Mouse (Mus musculus): Measurements from ENCODE around the gene Fry. TPM values are rescaled to one million over a fixed set of nuclear protein-coding genes. Genes with fewer than 3 reads are reported as not detected.
A peak's percentile ranks its signal among the peaks of the same experiment; 100 is the strongest.

The Fry gene
- polyA plus RNA-seq, 1 experiment from 2014 or later, result 15.2 TPM

DNA sequence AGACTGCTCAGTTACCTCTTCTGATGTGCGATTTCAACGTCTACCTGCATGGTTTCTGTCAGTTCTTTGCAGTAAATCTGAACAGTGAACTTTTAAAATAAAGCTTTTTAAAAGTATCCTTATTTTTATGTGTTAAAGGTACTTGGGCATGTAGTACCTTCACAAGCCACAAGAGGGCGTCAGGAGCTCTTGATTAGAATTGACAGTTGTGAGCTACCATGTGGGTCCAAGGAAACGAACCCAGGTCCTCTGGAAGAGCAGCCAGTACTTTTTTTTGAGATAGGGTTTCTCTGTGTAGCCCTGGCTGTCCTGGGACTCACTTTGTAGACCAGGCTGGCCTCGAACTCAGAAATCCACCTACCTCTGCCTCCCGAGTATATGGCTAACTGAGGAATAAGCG is 323.2 kb downstream of the Fry start:
- Histone ChIP-seq H3K27ac (ENCODE audit: low read length) (no peak overlapping the region), H3K9ac (replicated peaks; ENCODE audit: low read depth, low read length) (no peak overlapping the region), H3K4me1 (ENCODE audit: control insufficient read depth, insufficient read depth, low read length) (0 out of 2 replicates have a peak, but pooled peaks cover under 1% of the 10 kb centered on the region), H3K4me3 (ENCODE audit: low read depth, low read length) (no peak overlapping the region), H3K4me2 (replicated peaks; ENCODE audit: low read depth, low read length) (no peak overlapping the region), H3K36me3 (ENCODE audit: control insufficient read depth, insufficient read depth, low read length) (no peaks in the 10 kb centered on the region; the same call in 1 of the 2 replicates), H3K9me3 (ENCODE audit: control insufficient read depth, low read depth, low read length) (no peaks in the 10 kb centered on the region), H3K27me3 (ENCODE audit: control insufficient read depth, insufficient read depth, low read length) (no peaks in the 10 kb centered on the region)
- 42% methylated on average over 7 of the region's 7 CpGs for WGBS
- ATAC-seq (ENCODE audit: insufficient number of reproducible peaks, insufficient read depth, low FRiP score, low read depth), result no peak

- Histone ChIP-seq H3K27ac (ENCODE audit: low read length) (no peak overlapping the region), H3K4me2 (replicated peaks; ENCODE audit: low read depth, low read length) (no peak overlapping the region), H3K9me3 (ENCODE audit: control insufficient read depth, low read depth, low read length) (peaks cover 8% of the 10 kb centered on the region), H3K4me3 (ENCODE audit: low read depth, low read length) (no peak overlapping the region), H3K4me1 (ENCODE audit: control insufficient read depth, insufficient read depth, low read length) (no peaks in the 10 kb centered on the region), H3K9ac (replicated peaks; ENCODE audit: low read depth, low read length) (no peak overlapping the region), H3K36me3 (ENCODE audit: control insufficient read depth, insufficient read depth, low read length) (no peaks in the 10 kb centered on the region), H3K27me3 (ENCODE audit: control insufficient read depth, insufficient read depth, low read length) (no peaks in the 10 kb centered on the region)
- ATAC-seq (ENCODE audit: insufficient number of reproducible peaks, insufficient read depth, low FRiP score, low read depth), result no peak
- 84% methylated on average over 9 of the region's 9 CpGs for WGBS
Observed at GRCm38 (mm10) chr5:150451281-150452003, 333.0 kb downstream of the Fry start.

DNA sequence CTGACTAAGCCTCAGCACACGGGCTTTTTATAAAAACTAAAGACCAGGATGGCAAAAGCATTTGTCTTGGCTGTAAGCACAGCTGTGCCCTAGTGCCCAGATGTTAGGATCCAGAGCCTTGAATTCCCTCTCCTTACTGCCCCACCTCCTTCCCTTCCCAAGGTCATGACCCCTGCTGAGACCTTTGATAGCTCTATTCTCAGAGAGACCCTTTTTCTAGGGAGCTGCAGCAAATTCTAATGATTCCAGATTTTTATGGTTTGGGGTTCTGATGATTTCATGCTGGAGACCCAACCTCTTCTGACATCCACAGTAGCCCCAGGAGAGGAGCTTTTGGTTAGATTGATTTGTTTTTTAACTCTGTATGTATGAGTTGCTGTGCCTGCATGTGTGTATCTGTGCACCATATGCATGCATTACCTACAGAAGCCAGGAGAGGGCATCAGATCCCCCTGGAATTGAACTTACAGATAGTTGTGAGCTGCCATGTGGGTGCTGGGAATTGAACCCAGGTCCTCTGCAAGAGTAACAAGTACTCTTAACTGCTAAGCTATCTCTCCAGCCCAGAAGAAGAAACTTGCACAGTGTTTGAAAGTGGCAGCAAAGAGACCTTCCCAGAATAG is 333.7 kb downstream of the Fry start:
- H3K9me3 ChIP-seq (ENCODE audit: control insufficient read depth, low read depth, low read length), result peaks cover 8% of the 10 kb centered on the region
- H3K27me3 ChIP-seq (ENCODE audit: control insufficient read depth, insufficient read depth, low read length), result no peaks in the 10 kb centered on the region
- 38% methylated on average over 1 of the region's 1 CpGs for WGBS
- no peak overlapping the region for H3K9ac ChIP-seq (replicated peaks; ENCODE audit: low read depth, low read length)
- no peak overlapping the region for H3K4me3 ChIP-seq (ENCODE audit: low read depth, low read length)
- H3K36me3 ChIP-seq (ENCODE audit: control insufficient read depth, insufficient read depth, low read length), result no peaks in the 10 kb centered on the region
- no peak overlapping the region for H3K4me2 ChIP-seq (replicated peaks; ENCODE audit: low read depth, low read length)
- H3K27ac ChIP-seq (ENCODE audit: low read length), result no peak overlapping the region
- no peak for ATAC-seq (ENCODE audit: insufficient number of reproducible peaks, insufficient read depth, low FRiP score, low read depth)
- no peaks in the 10 kb centered on the region for H3K4me1 ChIP-seq (ENCODE audit: control insufficient read depth, insufficient read depth, low read length)

- no peak overlapping the region for H3K9ac ChIP-seq (replicated peaks; ENCODE audit: low read depth, low read length)
- no peak for ATAC-seq (ENCODE audit: insufficient number of reproducible peaks, insufficient read depth, low FRiP score, low read depth)
Observed at GRCm38 (mm10) chr5:150452671-150453070, 334.2 kb downstream of the Fry start.

DNA sequence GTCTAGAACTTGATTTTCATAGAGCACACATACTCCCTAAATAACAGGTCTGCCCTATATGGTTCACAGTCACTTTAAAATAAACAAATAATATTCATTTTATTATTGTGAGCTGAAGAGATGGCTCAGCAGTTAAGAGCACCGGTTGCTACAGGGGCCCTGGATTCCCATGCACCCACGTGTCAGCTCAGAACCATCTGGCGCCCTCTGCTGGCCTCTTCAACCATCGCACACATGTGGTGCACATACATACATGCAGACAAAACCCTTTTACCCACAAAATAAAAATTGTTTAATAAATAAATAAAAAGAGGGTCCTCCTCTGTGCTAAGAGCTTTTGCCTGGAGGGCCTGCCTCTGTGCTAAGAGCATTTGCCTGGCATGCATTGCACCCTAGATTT is 335.0 kb downstream of the Fry start:
- no peak overlapping the region for H3K9ac ChIP-seq (replicated peaks; ENCODE audit: low read depth, low read length)
- no peak for ATAC-seq (ENCODE audit: insufficient number of reproducible peaks, insufficient read depth, low FRiP score, low read depth)
- no peak overlapping the region for H3K27ac ChIP-seq (ENCODE audit: low read length)
- peaks cover 8% of the 10 kb centered on the region for H3K9me3 ChIP-seq (ENCODE audit: control insufficient read depth, low read depth, low read length)
- no peaks in the 10 kb centered on the region for H3K27me3 ChIP-seq (ENCODE audit: control insufficient read depth, insufficient read depth, low read length)
- no peak overlapping the region for H3K4me3 ChIP-seq (ENCODE audit: low read depth, low read length)
- no peak overlapping the region for H3K4me2 ChIP-seq (replicated peaks; ENCODE audit: low read depth, low read length)
- peaks cover 5% of the 10 kb centered on the region; the same call in 1 of the 2 replicates for H3K4me1 ChIP-seq (ENCODE audit: control insufficient read depth, insufficient read depth, low read length)
- WGBS, result 85% methylated on average over 4 of the region's 4 CpGs
- H3K36me3 ChIP-seq (ENCODE audit: control insufficient read depth, insufficient read depth, low read length), result no peaks in the 10 kb centered on the region

More at GRCm38 (mm10) chr5:150452671-150453070, 334.2 kb downstream of the Fry start:
- no peak overlapping the region for H3K4me2 ChIP-seq (replicated peaks; ENCODE audit: low read depth, low read length)
- H3K4me1 ChIP-seq (ENCODE audit: control insufficient read depth, insufficient read depth, low read length), result peaks cover 5% of the 10 kb centered on the region; the same call in 1 of the 2 replicates
- H3K36me3 ChIP-seq (ENCODE audit: control insufficient read depth, insufficient read depth, low read length), result no peaks in the 10 kb centered on the region
- no peaks in the 10 kb centered on the region for H3K27me3 ChIP-seq (ENCODE audit: control insufficient read depth, insufficient read depth, low read length)
- no peak overlapping the region for H3K27ac ChIP-seq (ENCODE audit: low read length)
- no peak overlapping the region for H3K4me3 ChIP-seq (ENCODE audit: low read depth, low read length)
- H3K9me3 ChIP-seq (ENCODE audit: control insufficient read depth, low read depth, low read length), result peaks cover 8% of the 10 kb centered on the region

- Histone ChIP-seq H3K4me3 (ENCODE audit: low read depth, low read length) (no peak overlapping the region), H3K9me3 (ENCODE audit: control insufficient read depth, low read depth, low read length) (peaks cover 8% of the 10 kb centered on the region), H3K27ac (ENCODE audit: low read length) (peak overlapping the region; percentile 27; the same call in 1 of the 2 replicates), H3K27me3 (ENCODE audit: control insufficient read depth, insufficient read depth, low read length) (no peaks in the 10 kb centered on the region), H3K4me1 (ENCODE audit: control insufficient read depth, insufficient read depth, low read length) (peaks cover 5% of the 10 kb centered on the region; the same call in 1 of the 2 replicates), H3K36me3 (ENCODE audit: control insufficient read depth, insufficient read depth, low read length) (no peaks in the 10 kb centered on the region), H3K4me2 (replicated peaks; ENCODE audit: low read depth, low read length) (no peak overlapping the region), H3K9ac (replicated peaks; ENCODE audit: low read depth, low read length) (no peak overlapping the region)
- no peak for ATAC-seq (ENCODE audit: insufficient number of reproducible peaks, insufficient read depth, low FRiP score, low read depth)
- 68% methylated on average over 17 of the region's 17 CpGs for WGBS
Observed at GRCm38 (mm10) chr5:150457165-150457903, 338.9 kb downstream of the Fry start.

- H3K27ac ChIP-seq (ENCODE audit: low read length), result peak overlapping the region; percentile 27; the same call in 1 of the 2 replicates
Observed at GRCm38 (mm10) chr5:150457904-150458739, 339.7 kb downstream of the Fry start.

GRCm38 (mm10) chr5:150459801-150460200 is 341.4 kb downstream of the Fry start:
- H3K36me3 ChIP-seq (ENCODE audit: control insufficient read depth, insufficient read depth, low read length), result no peaks in the 10 kb centered on the region
- no peaks in the 10 kb centered on the region for H3K27me3 ChIP-seq (ENCODE audit: control insufficient read depth, insufficient read depth, low read length)
- H3K9me3 ChIP-seq (ENCODE audit: control insufficient read depth, low read depth, low read length), result no peaks in the 10 kb centered on the region
- H3K4me3 ChIP-seq (ENCODE audit: low read depth, low read length), result no peak overlapping the region
- H3K27ac ChIP-seq (ENCODE audit: low read length), result no peak overlapping the region
- peaks cover 5% of the 10 kb centered on the region; the same call in 1 of the 2 replicates for H3K4me1 ChIP-seq (ENCODE audit: control insufficient read depth, insufficient read depth, low read length)
- no peak overlapping the region for H3K4me2 ChIP-seq (replicated peaks; ENCODE audit: low read depth, low read length)
- WGBS, result 80% methylated on average over 4 of the region's 4 CpGs
- no peak for ATAC-seq (ENCODE audit: insufficient number of reproducible peaks, insufficient read depth, low FRiP score, low read depth)
- H3K9ac ChIP-seq (replicated peaks; ENCODE audit: low read depth, low read length), result no peak overlapping the region

More at GRCm38 (mm10) chr5:150457904-150458739, 339.7 kb downstream of the Fry start:
- H3K9me3 ChIP-seq (ENCODE audit: control insufficient read depth, low read depth, low read length), result peaks cover 8% of the 10 kb centered on the region
- H3K27me3 ChIP-seq (ENCODE audit: control insufficient read depth, insufficient read depth, low read length), result no peaks in the 10 kb centered on the region
- H3K4me3 ChIP-seq (ENCODE audit: low read depth, low read length), result no peak overlapping the region
- no peak overlapping the region for H3K4me2 ChIP-seq (replicated peaks; ENCODE audit: low read depth, low read length)
- WGBS, result 38% methylated on average over 17 of the region's 17 CpGs
- H3K36me3 ChIP-seq (ENCODE audit: control insufficient read depth, insufficient read depth, low read length), result no peaks in the 10 kb centered on the region
- peaks cover 5% of the 10 kb centered on the region; the same call in 1 of the 2 replicates for H3K4me1 ChIP-seq (ENCODE audit: control insufficient read depth, insufficient read depth, low read length)
- no peak overlapping the region for H3K9ac ChIP-seq (replicated peaks; ENCODE audit: low read depth, low read length)
- ATAC-seq (ENCODE audit: insufficient number of reproducible peaks, insufficient read depth, low FRiP score, low read depth), result no peak

All from stomach, embryonic 14.5 days (tissue).